Mouse (Mus musculus): ENCODE results near the gene Smug1. TPM values are rescaled to one million over a fixed set of nuclear protein-coding genes. Genes with fewer than 3 reads are reported as not detected.

Gene Smug1
- polyA plus RNA-seq, 1 experiment: 15.7 TPM

- H3K27me3 ChIP-seq (ENCODE audit: control insufficient read depth, insufficient read depth, insufficient read length): no peaks in the 10 kb centered on the region
- H3K79me2 ChIP-seq (ENCODE audit: control insufficient read depth, insufficient read depth): peaks cover 22% of the 10 kb centered on the region
- H3ac ChIP-seq (ENCODE audit: control insufficient read depth, insufficient read length, low read depth): no peak overlapping the region
- peaks cover 11% of the 10 kb centered on the region for H3K79me3 ChIP-seq (ENCODE audit: low read depth)
- H3K36me3 ChIP-seq (ENCODE audit: control insufficient read depth, insufficient read depth): no peaks in the 10 kb centered on the region
- TF ChIP-seq MYOD1 (IDR thresholded peaks at IDR 0.05; ENCODE audit: control insufficient read depth, insufficient read length, low read depth) (no peak), MYOG (IDR thresholded peaks at IDR 0.05; ENCODE audit: control insufficient read depth, extremely low read depth, insufficient read length) (no peak), CEBPB (IDR thresholded peaks at IDR 0.05; ENCODE audit: low read depth) (no peak), FOSL1 (IDR thresholded peaks at IDR 0.05; ENCODE audit: insufficient read depth, low read length, poor library complexity, severe bottlenecking) (no peak), MAX (IDR thresholded peaks at IDR 0.05) (no peak), USF1 (IDR thresholded peaks at IDR 0.05; ENCODE audit: low read depth) (no peak), CTCF (IDR thresholded peaks at IDR 0.05; ENCODE audit: control insufficient read depth, insufficient read depth, insufficient read length) (no peak)
- H3K4me3 ChIP-seq (ENCODE audit: insufficient read depth, poor library complexity, severe bottlenecking): no peak overlapping the region
Observed at GRCm38 (mm10) chr15:103165924-103166323, 968 bp downstream of the Smug1 start.

- no peak overlapping the region for H3ac ChIP-seq (ENCODE audit: control insufficient read depth, insufficient read length, low read depth)
- H3K79me2 ChIP-seq (ENCODE audit: control insufficient read depth, insufficient read depth): peaks cover 27% of the 10 kb centered on the region
- no peak overlapping the region for H3K4me3 ChIP-seq (ENCODE audit: insufficient read depth, poor library complexity, severe bottlenecking)
- no peaks in the 10 kb centered on the region for H3K27me3 ChIP-seq (ENCODE audit: control insufficient read depth, insufficient read depth, insufficient read length)
- no peaks in the 10 kb centered on the region for H3K36me3 ChIP-seq (ENCODE audit: control insufficient read depth, insufficient read depth)
- peaks cover 11% of the 10 kb centered on the region for H3K79me3 ChIP-seq (ENCODE audit: low read depth)
- TF ChIP-seq CEBPB (IDR thresholded peaks at IDR 0.05; ENCODE audit: low read depth) (no peak), CTCF (IDR thresholded peaks at IDR 0.05; ENCODE audit: control insufficient read depth, insufficient read depth, insufficient read length) (peak; percentile 96), MYOG (IDR thresholded peaks at IDR 0.05; ENCODE audit: control insufficient read depth, extremely low read depth, insufficient read length) (no peak), FOSL1 (IDR thresholded peaks at IDR 0.05; ENCODE audit: insufficient read depth, low read length, poor library complexity, severe bottlenecking) (no peak), MAX (IDR thresholded peaks at IDR 0.05) (peak; percentile 58)
Observed at GRCm38 (mm10) chr15:103165379-103165778, 1.5 kb downstream of the Smug1 start.

- peaks cover 32% of the 10 kb centered on the region for H3K79me2 ChIP-seq (ENCODE audit: control insufficient read depth, insufficient read depth)
- TF ChIP-seq MAX (IDR thresholded peaks at IDR 0.05) (no peak), FOSL1 (IDR thresholded peaks at IDR 0.05; ENCODE audit: insufficient read depth, low read length, poor library complexity, severe bottlenecking) (no peak), CTCF (IDR thresholded peaks at IDR 0.05; ENCODE audit: control insufficient read depth, insufficient read depth, insufficient read length) (no peak), MYOG (IDR thresholded peaks at IDR 0.05; ENCODE audit: control insufficient read depth, extremely low read depth, insufficient read length) (no peak), CEBPB (IDR thresholded peaks at IDR 0.05; ENCODE audit: low read depth) (no peak), MYOD1 (IDR thresholded peaks at IDR 0.05; ENCODE audit: control insufficient read depth, insufficient read length, low read depth) (no peak), USF1 (IDR thresholded peaks at IDR 0.05; ENCODE audit: low read depth) (no peak)
- peaks cover 5% of the 10 kb centered on the region for H3K36me3 ChIP-seq (ENCODE audit: control insufficient read depth, insufficient read depth)
- peaks cover 11% of the 10 kb centered on the region for H3K79me3 ChIP-seq (ENCODE audit: low read depth)
- peak overlapping the region; percentile 89 for H3K4me3 ChIP-seq (ENCODE audit: insufficient read depth, poor library complexity, severe bottlenecking)
- H3ac ChIP-seq (ENCODE audit: control insufficient read depth, insufficient read length, low read depth): peak overlapping the region; percentile 53
- H3K27me3 ChIP-seq (ENCODE audit: control insufficient read depth, insufficient read depth, insufficient read length): no peaks in the 10 kb centered on the region
Observed at GRCm38 (mm10) chr15:103163182-103163919, 3.5 kb downstream of the Smug1 start.

- Histone ChIP-seq H3K79me2 (ENCODE audit: control insufficient read depth, insufficient read depth) (peaks cover 27% of the 10 kb centered on the region), H3ac (ENCODE audit: control insufficient read depth, insufficient read length, low read depth) (no peak overlapping the region), H3K36me3 (ENCODE audit: control insufficient read depth, insufficient read depth) (peaks cover 48% of the 10 kb centered on the region), H3K27me3 (ENCODE audit: control insufficient read depth, insufficient read depth, insufficient read length) (no peaks in the 10 kb centered on the region), H3K4me3 (ENCODE audit: insufficient read depth, poor library complexity, severe bottlenecking) (no peak overlapping the region), H3K79me3 (ENCODE audit: low read depth) (peaks cover 10% of the 10 kb centered on the region)
- no peak for TF ChIP-seq FOSL1 (IDR thresholded peaks at IDR 0.05; ENCODE audit: insufficient read depth, low read length, poor library complexity, severe bottlenecking)
Observed at GRCm38 (mm10) chr15:103157585-103157984, 9.3 kb downstream of the Smug1 start.

- H3K79me2 ChIP-seq (ENCODE audit: control insufficient read depth, insufficient read depth): peaks cover 20% of the 10 kb centered on the region
- H3K36me3 ChIP-seq (ENCODE audit: control insufficient read depth, insufficient read depth): peaks cover 48% of the 10 kb centered on the region
- H3ac ChIP-seq (ENCODE audit: control insufficient read depth, insufficient read length, low read depth): no peak overlapping the region
- peaks cover 6% of the 10 kb centered on the region for H3K79me3 ChIP-seq (ENCODE audit: low read depth)
- H3K4me3 ChIP-seq (ENCODE audit: insufficient read depth, poor library complexity, severe bottlenecking): no peak overlapping the region
- H3K27me3 ChIP-seq (ENCODE audit: control insufficient read depth, insufficient read depth, insufficient read length): no peaks in the 10 kb centered on the region
- TF ChIP-seq CEBPB (IDR thresholded peaks at IDR 0.05; ENCODE audit: low read depth): no peak
- no peak for TF ChIP-seq USF1 (IDR thresholded peaks at IDR 0.05; ENCODE audit: low read depth)
- no peak for TF ChIP-seq CTCF (IDR thresholded peaks at IDR 0.05; ENCODE audit: control insufficient read depth, insufficient read depth, insufficient read length)
- no peak for TF ChIP-seq MAX (IDR thresholded peaks at IDR 0.05)
- TF ChIP-seq MYOG (IDR thresholded peaks at IDR 0.05; ENCODE audit: control insufficient read depth, extremely low read depth, insufficient read length): no peak
- TF ChIP-seq FOSL1 (IDR thresholded peaks at IDR 0.05; ENCODE audit: insufficient read depth, low read length, poor library complexity, severe bottlenecking): no peak
- TF ChIP-seq MYOD1 (IDR thresholded peaks at IDR 0.05; ENCODE audit: control insufficient read depth, insufficient read length, low read depth): no peak
Observed at GRCm38 (mm10) chr15:103156890-103157289, 10.0 kb downstream of the Smug1 start.

Measured in C2C12 (cell line).